Mouse (Mus musculus): ENCODE data around the gene Tiparp.

DNA sequence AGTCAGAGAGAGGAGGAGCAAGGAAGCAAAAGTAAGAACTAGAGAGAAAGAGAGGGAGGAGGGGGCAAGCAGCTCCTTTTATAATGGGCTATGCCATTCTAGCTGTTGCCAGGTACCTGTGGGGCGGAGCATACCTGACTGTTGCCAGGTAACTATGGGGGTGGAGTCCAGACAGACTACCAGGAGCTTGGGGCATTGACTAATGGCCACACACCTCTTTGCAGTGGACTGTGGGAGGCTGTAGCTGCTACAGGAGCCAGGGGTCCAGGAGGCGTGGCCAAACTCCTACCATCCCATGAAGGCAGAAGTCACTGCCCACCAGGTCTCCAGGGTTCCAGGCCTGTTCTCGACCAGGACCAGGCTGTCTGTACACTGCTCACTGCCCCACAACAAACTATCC, 49.4 kb downstream of the Tiparp start:
- TF ChIP-seq POLR2A (IDR thresholded peaks at IDR 0.05; ENCODE audit: borderline replicate concordance, low read depth, low read length): no peak
- no peak for TF ChIP-seq CTCF (IDR thresholded peaks at IDR 0.05; ENCODE audit: low read depth, low read length)

Measured in bone marrow macrophage, adult 2 months (primary cell).